9 mouse cellular contexts compared by ENCODE assay signal in the genomic region with DNA sequence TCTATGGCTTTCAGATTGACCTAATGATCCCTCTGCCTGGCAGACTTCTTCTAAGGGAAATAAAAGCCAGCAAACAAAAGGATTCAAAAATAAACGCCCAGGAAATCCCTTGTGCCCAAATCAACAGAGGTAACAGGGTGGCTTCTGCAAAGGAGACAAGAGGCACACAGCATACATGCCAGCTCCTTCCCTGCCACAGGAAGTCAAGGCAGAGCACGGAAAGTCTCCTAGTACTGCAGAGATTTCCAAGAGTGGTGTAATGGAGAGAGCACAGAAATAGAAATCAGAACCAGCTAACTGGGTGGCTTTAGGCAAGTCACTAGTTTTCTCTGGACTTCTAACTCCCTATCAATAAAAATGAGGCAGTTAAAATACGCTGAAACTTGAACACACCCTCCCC. TPM values are rescaled to one million over a fixed set of nuclear protein-coding genes. Genes with fewer than 3 reads are reported as not detected.
DNase-seq lines count a peak whose midpoint lies in the region; ATAC-seq and TF ChIP-seq lines count a peak whose summit lies in the region.
"Had no signal": no experiment of that assay in that cellular context is flagged by ENCODE, and none has a peak within 500 bp of the region (broad histone marks: within the 10 kb centered on the region; RNA-seq: fewer than 3 reads in every experiment).

No protein-coding gene starts in this region.

- no peaks in the 10 kb centered on the region for H3K9me3 ChIP-seq in ES-Bruce4 (replicated peaks; ENCODE audit: control insufficient read depth, insufficient read depth, low read length, poor library complexity, severe bottlenecking)
- H3K9me3 ChIP-seq in heart, embryonic 16.5 days (replicated peaks; ENCODE audit: control insufficient read depth, low read length): no peaks in the 10 kb centered on the region
- no peaks in the 10 kb centered on the region for H3K9me3 ChIP-seq in liver, embryonic 15.5 days (replicated peaks)

- peak; percentile 42 for DNase-seq in embryo, embryonic 10.5 days (ENCODE audit: low spot score)
- DNase-seq in embryo, embryonic 10 days (ENCODE audit: low spot score): no peak
- DNase-seq in frontal cortex, postnatal 36 days (ENCODE audit: low spot score in 2 of 2): no peak
- DNase-seq in left cerebral cortex, postnatal 25 days (ENCODE audit: low spot score in 2 of 2): no peak
- no peak for DNase-seq in natural killer cell, adult 2 months (ENCODE audit: low spot score in 2 of 2)
- DNase-seq: adrenal gland, adult 8-10 months had no signal

- H3K36me3 ChIP-seq in ES-Bruce4 (ENCODE audit: control insufficient read depth, insufficient read depth, low read length, poor library complexity, severe bottlenecking): peaks cover 7% of the 10 kb centered on the region; the same call in 1 of the 2 replicates
- H3K36me3 ChIP-seq in heart, embryonic 16.5 days (ENCODE audit: control insufficient read depth, insufficient read depth): no peaks in the 10 kb centered on the region
- H3K36me3 ChIP-seq in liver, embryonic 15.5 days (replicated peaks): no peaks in the 10 kb centered on the region

- no peaks in the 10 kb centered on the region for H3K27me3 ChIP-seq in ES-Bruce4 (ENCODE audit: control insufficient read depth, insufficient read depth, low read length, poor library complexity, severe bottlenecking)
- H3K27me3 ChIP-seq in heart, embryonic 16.5 days (ENCODE audit: control insufficient read depth, insufficient read depth, low read length): no peaks in the 10 kb centered on the region
- peaks cover 57% of the 10 kb centered on the region for H3K27me3 ChIP-seq in liver, embryonic 15.5 days

- TF ChIP-seq EP300 in ES-Bruce4 (IDR thresholded peaks at IDR 0.05; ENCODE audit: insufficient read depth, low read depth, low read length): no peak

- peak overlapping the region; percentile 93 for H3K4me2 ChIP-seq in heart, embryonic 16.5 days (ENCODE audit: low read depth, low read length)
- H3K4me2 ChIP-seq in liver, embryonic 15.5 days: peak overlapping the region; percentile 74

- TF ChIP-seq POLR2A in ES-Bruce4 (IDR thresholded peaks at IDR 0.05; ENCODE audit: insufficient read depth, low read length): no peak

- peak overlapping the region; percentile 48 for H3K4me3 ChIP-seq in ES-Bruce4 (ENCODE audit: low read depth, low read length)
- peak overlapping the region; percentile 93 for H3K4me3 ChIP-seq in heart, embryonic 16.5 days (ENCODE audit: low read length)
- 0 out of 2 replicates have a peak overlapping the region, but pooled peaks have one; percentile 11 for H3K4me3 ChIP-seq in liver, embryonic 15.5 days (replicated peaks)

- ATAC-seq in heart, embryonic 16.5 days (replicated peaks; ENCODE audit: extremely low read depth, insufficient read depth, low FRiP score): no peak
- no peak for ATAC-seq in liver, embryonic 15.5 days (ENCODE audit: insufficient read depth)

- peak overlapping the region; percentile 94 for H3K9ac ChIP-seq in ES-Bruce4 (ENCODE audit: low read depth, poor library complexity, severe bottlenecking)
- H3K9ac ChIP-seq in heart, embryonic 16.5 days (ENCODE audit: low read length): peak overlapping the region; percentile 95
- no peak overlapping the region for H3K9ac ChIP-seq in liver, embryonic 15.5 days

- peaks cover 3% of the 10 kb centered on the region for H3K4me1 ChIP-seq in ES-Bruce4 (ENCODE audit: control insufficient read depth, insufficient read depth, low read length)
- peaks cover 31% of the 10 kb centered on the region for H3K4me1 ChIP-seq in heart, embryonic 16.5 days (ENCODE audit: control insufficient read depth, insufficient read depth, low read length)
- peaks cover 16% of the 10 kb centered on the region for H3K4me1 ChIP-seq in liver, embryonic 15.5 days (replicated peaks)

- no peak for TF ChIP-seq CTCF in ES-Bruce4 (IDR thresholded peaks at IDR 0.05; ENCODE audit: low read depth, low read length)

- intact Hi-C loops in left cerebral cortex, postnatal 25 days (cut with DNase I): no loop called here

- 14% methylated on average over 3 of the region's 3 CpGs for WGBS in heart, embryonic 16.5 days
- 26% methylated on average over 3 of the region's 3 CpGs for WGBS in liver, embryonic 15.5 days (ENCODE audit: insufficient replicate concordance)

- no peak overlapping the region for H3K27ac ChIP-seq in ES-Bruce4 (ENCODE audit: insufficient read depth, low read length)
- H3K27ac ChIP-seq in heart, embryonic 16.5 days (ENCODE audit: low read length): peak overlapping the region; percentile 19; the same call in 1 of the 2 replicates
- H3K27ac ChIP-seq in liver, embryonic 15.5 days (replicated peaks): no peak overlapping the region

RNA-seq across cellular contexts. Expression of a gene that starts 1.8 kb away (rescaled TPM):
- 78.1 and 78.3 TPM in 2 replicates for polyA plus RNA-seq in ES-Bruce4 (2011; ENCODE audit: insufficient read depth, insufficient read length, low read depth, missing spikeins)
- 61.8 and 64.7 TPM in 2 replicates for polyA plus RNA-seq in heart, embryonic 16.5 days (2015; fragmentation: Nextera tagmentation; extraction: Ambion mirVana)
- polyA plus RNA-seq in liver, embryonic 15.5 days (2015; fragmentation: Nextera tagmentation; extraction: Ambion mirVana): 9.8 and 10.8 TPM in 2 replicates
- total RNA-seq in left cerebral cortex, postnatal 25 days (2021): 100 to 1,000 TPM; 244 to 265 TPM

Comparison
In these comparisons a context has a peak if more than half of its experiments do, and no peak if none do; other contexts are left out.
1. H3K4me3 ChIP-seq: peak in every context shown above with its lines; median percentile 93 in heart, embryonic 16.5 days; 48 in ES-Bruce4; 11 in liver, embryonic 15.5 days.